Mouse (Mus musculus) cerebellum, adult 9-10 months (tissue): Measurements from ENCODE around the gene Ntrk2.
"Not testable (repeated sequence)": the region's sequence is repeated elsewhere in the genome, so short reads cannot be mapped to it uniquely, and the experiment has no call there.

Experiments used
- DNase-seq: peaks from one replicate; pipeline ENCODE4 v3.0.0; 2022

Ntrk2 gene

GRCm38 (mm10) chr13:58996447-58996846 is 190.1 kb downstream of the Ntrk2 start:
- DNase-seq: no peak

- no peak for DNase-seq
Measured at GRCm38 (mm10) chr13:58997763-58998162, 191.4 kb downstream of the Ntrk2 start.

- DNase-seq: no peak
Measured at GRCm38 (mm10) chr13:58999373-59000053, 193.1 kb downstream of the Ntrk2 start.

GRCm38 (mm10) chr13:59002943-59003806 is 196.8 kb downstream of the Ntrk2 start:
- DNase-seq: no peak

GRCm38 (mm10) chr13:59003807-59004173 is 197.4 kb downstream of the Ntrk2 start:
- DNase-seq: no peak

- DNase-seq: no peak
Measured at GRCm38 (mm10) chr13:59004579-59004978, 198.2 kb downstream of the Ntrk2 start.

- no peak for DNase-seq
Measured at GRCm38 (mm10) chr13:59009855-59010254, 203.5 kb downstream of the Ntrk2 start.

GRCm38 (mm10) chr13:59010893-59011529 is 204.6 kb downstream of the Ntrk2 start:
- no peak for DNase-seq

- peak; percentile 82 for DNase-seq
Measured at GRCm38 (mm10) chr13:59011530-59011903, 205.1 kb downstream of the Ntrk2 start.

GRCm38 (mm10) chr13:59015360-59015759 is 209.0 kb downstream of the Ntrk2 start:
- DNase-seq: no peak

GRCm38 (mm10) chr13:59017121-59017520 is 210.8 kb downstream of the Ntrk2 start:
- DNase-seq: no peak

- DNase-seq: peak; percentile 40
Measured at GRCm38 (mm10) chr13:59022251-59023042, 216.1 kb downstream of the Ntrk2 start.

GRCm38 (mm10) chr13:59025653-59026052 is 219.3 kb downstream of the Ntrk2 start:
- no peak for DNase-seq

GRCm38 (mm10) chr13:59027436-59027835 is 221.1 kb downstream of the Ntrk2 start:
- peak; percentile 59 for DNase-seq

GRCm38 (mm10) chr13:59028546-59028945 is 222.2 kb downstream of the Ntrk2 start:
- no peak for DNase-seq

GRCm38 (mm10) chr13:59030574-59030973 is 224.2 kb downstream of the Ntrk2 start:
- no peak for DNase-seq

- no peak for DNase-seq
Measured at GRCm38 (mm10) chr13:59040156-59040915, 234.0 kb downstream of the Ntrk2 start.

GRCm38 (mm10) chr13:59041013-59041764 is 234.8 kb downstream of the Ntrk2 start:
- DNase-seq: peak; percentile 42

- no peak for DNase-seq
Measured at GRCm38 (mm10) chr13:59052188-59052587, 245.8 kb downstream of the Ntrk2 start.

- not testable (repeated sequence) for DNase-seq
Measured at GRCm38 (mm10) chr13:59054331-59054730, 248.0 kb downstream of the Ntrk2 start.

GRCm38 (mm10) chr13:59056859-59057258 is 250.5 kb downstream of the Ntrk2 start:
- peak; percentile 44 for DNase-seq
